Mouse (Mus musculus): ENCODE data around the gene Speg. TPM values are rescaled to one million over a fixed set of nuclear protein-coding genes. Genes with fewer than 3 reads are reported as not detected.

Speg gene
- polyA plus RNA-seq, 1 experiment from 2014 or later = 53.8 TPM

- H3K4me1 ChIP-seq (ENCODE audit: control insufficient read depth, insufficient read depth, low read length) = peaks cover 37% of the 10 kb centered on the region; the same call in 1 of the 2 replicates
- H3K4me2 ChIP-seq (replicated peaks; ENCODE audit: low read depth, low read length) = peak overlapping the region; percentile 24; the same call in 1 of the 2 replicates
Observed at GRCm38 (mm10) chr1:75445141-75445701, 70.1 kb downstream of the Speg start.

GRCm38 (mm10) chr1:75445751-75446611 is 70.9 kb downstream of the Speg start:
- no peaks in the 10 kb centered on the region for H3K9me3 ChIP-seq (ENCODE audit: control insufficient read depth, low read depth, low read length)
- peak overlapping the region; percentile 24; the same call in 1 of the 2 replicates for H3K4me2 ChIP-seq (replicated peaks; ENCODE audit: low read depth, low read length)
- peaks cover 6% of the 10 kb centered on the region; the same call in 1 of the 2 replicates for H3K36me3 ChIP-seq (ENCODE audit: control insufficient read depth, insufficient read depth, low read length)
- peaks cover 44% of the 10 kb centered on the region for H3K4me1 ChIP-seq (ENCODE audit: control insufficient read depth, insufficient read depth, low read length)
- peak overlapping the region; percentile 22; the same call in 1 of the 2 replicates for H3K27ac ChIP-seq (ENCODE audit: low read length)
- H3K4me3 ChIP-seq (ENCODE audit: low read depth, low read length) = peak overlapping the region; percentile 17; the same call in 1 of the 2 replicates
- H3K27me3 ChIP-seq (ENCODE audit: control insufficient read depth, insufficient read depth, low read length) = peaks cover 25% of the 10 kb centered on the region
- WGBS = 3% methylated on average over 22 of the region's 22 CpGs
- no peak overlapping the region; the same call in 1 of the 2 replicates for H3K9ac ChIP-seq (replicated peaks; ENCODE audit: low read depth, low read length)
- peak; percentile 19; the same call in 1 of the 2 replicates for ATAC-seq (ENCODE audit: insufficient number of reproducible peaks, insufficient read depth, low FRiP score, low read depth)

More at GRCm38 (mm10) chr1:75445141-75445701, 70.1 kb downstream of the Speg start:
- Histone ChIP-seq H3K9me3 (ENCODE audit: control insufficient read depth, low read depth, low read length) (no peaks in the 10 kb centered on the region), H3K27ac (ENCODE audit: low read length) (no peak overlapping the region), H3K9ac (replicated peaks; ENCODE audit: low read depth, low read length) (no peak overlapping the region), H3K27me3 (ENCODE audit: control insufficient read depth, insufficient read depth, low read length) (peaks cover 17% of the 10 kb centered on the region), H3K4me3 (ENCODE audit: low read depth, low read length) (no peak overlapping the region), H3K36me3 (ENCODE audit: control insufficient read depth, insufficient read depth, low read length) (peaks cover 8% of the 10 kb centered on the region; the same call in 1 of the 2 replicates)
- ATAC-seq (ENCODE audit: insufficient number of reproducible peaks, insufficient read depth, low FRiP score, low read depth) = no peak
- WGBS = 19% methylated on average over 9 of the region's 9 CpGs

GRCm38 (mm10) chr1:75446656-75447055 is 71.6 kb downstream of the Speg start:
- Histone ChIP-seq H3K9me3 (ENCODE audit: control insufficient read depth, low read depth, low read length) (no peaks in the 10 kb centered on the region), H3K9ac (replicated peaks; ENCODE audit: low read depth, low read length) (no peak overlapping the region), H3K27ac (ENCODE audit: low read length) (peak overlapping the region; percentile 22; the same call in 1 of the 2 replicates), H3K4me1 (ENCODE audit: control insufficient read depth, insufficient read depth, low read length) (peaks cover 47% of the 10 kb centered on the region), H3K36me3 (ENCODE audit: control insufficient read depth, insufficient read depth, low read length) (peaks cover 6% of the 10 kb centered on the region; the same call in 1 of the 2 replicates), H3K4me2 (replicated peaks; ENCODE audit: low read depth, low read length) (peak overlapping the region; percentile 24; the same call in 1 of the 2 replicates), H3K27me3 (ENCODE audit: control insufficient read depth, insufficient read depth, low read length) (peaks cover 31% of the 10 kb centered on the region), H3K4me3 (ENCODE audit: low read depth, low read length) (no peak overlapping the region)
- 3% methylated on average over 20 of the region's 20 CpGs for WGBS
- ATAC-seq (ENCODE audit: insufficient number of reproducible peaks, insufficient read depth, low FRiP score, low read depth) = no peak

DNA sequence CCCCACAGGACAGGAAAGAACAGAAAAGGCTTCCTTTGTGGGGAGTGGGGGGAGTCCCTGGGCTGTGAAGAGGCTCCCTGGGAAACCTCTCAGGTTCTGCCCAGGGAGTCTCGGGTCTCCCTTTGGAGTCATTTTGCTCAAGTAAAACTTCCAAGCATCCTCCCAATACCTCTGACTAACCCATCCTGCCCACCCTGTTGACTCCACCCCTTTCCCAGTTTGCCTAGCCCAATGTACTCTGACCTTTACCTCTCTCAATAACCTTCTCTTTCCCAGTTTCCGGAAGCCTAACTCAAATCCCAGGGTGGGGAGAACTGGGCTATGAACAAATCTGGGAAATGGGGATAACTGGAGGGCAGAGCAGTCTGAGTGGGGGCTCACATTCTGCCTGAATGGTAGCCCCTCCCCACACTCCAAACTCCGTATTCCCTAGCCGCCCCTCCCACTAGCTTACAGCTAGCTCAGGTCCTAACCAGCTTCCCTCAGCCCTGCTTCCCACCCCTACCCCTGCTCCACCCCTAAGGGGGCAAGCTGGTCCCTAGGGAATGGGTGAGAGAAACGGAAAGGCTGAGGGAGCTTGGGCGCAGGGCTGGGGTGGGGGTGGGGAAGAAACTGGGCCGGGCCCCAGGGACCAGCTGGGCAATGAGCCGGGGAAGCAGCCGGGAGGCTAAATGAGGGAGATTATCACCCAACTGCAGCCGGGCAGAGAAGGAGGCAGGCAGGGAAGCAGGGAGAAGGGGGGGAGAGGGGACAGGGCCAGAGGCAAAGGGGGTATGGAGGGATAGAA is 72.4 kb downstream of the Speg start:
- no peak overlapping the region for H3K9ac ChIP-seq (replicated peaks; ENCODE audit: low read depth, low read length)
- WGBS = 6% methylated on average over 10 of the region's 10 CpGs
- ATAC-seq (ENCODE audit: insufficient number of reproducible peaks, insufficient read depth, low FRiP score, low read depth) = 0 out of 2 replicates have a peak, but pooled peaks have one; percentile 2
- H3K4me1 ChIP-seq (ENCODE audit: control insufficient read depth, insufficient read depth, low read length) = peaks cover 47% of the 10 kb centered on the region
- no peak overlapping the region for H3K27ac ChIP-seq (ENCODE audit: low read length)
- H3K4me2 ChIP-seq (replicated peaks; ENCODE audit: low read depth, low read length) = no peak overlapping the region; the same call in 1 of the 2 replicates
- no peak overlapping the region for H3K4me3 ChIP-seq (ENCODE audit: low read depth, low read length)
- no peaks in the 10 kb centered on the region for H3K9me3 ChIP-seq (ENCODE audit: control insufficient read depth, low read depth, low read length)
- H3K36me3 ChIP-seq (ENCODE audit: control insufficient read depth, insufficient read depth, low read length) = peaks cover 2% of the 10 kb centered on the region; the same call in 1 of the 2 replicates
- H3K27me3 ChIP-seq (ENCODE audit: control insufficient read depth, insufficient read depth, low read length) = peaks cover 31% of the 10 kb centered on the region

GRCm38 (mm10) chr1:75448052-75448431 is 72.9 kb downstream of the Speg start:
- Histone ChIP-seq H3K4me2 (replicated peaks; ENCODE audit: low read depth, low read length) (no peak overlapping the region; the same call in 1 of the 2 replicates), H3K9me3 (ENCODE audit: control insufficient read depth, low read depth, low read length) (no peaks in the 10 kb centered on the region), H3K4me1 (ENCODE audit: control insufficient read depth, insufficient read depth, low read length) (peaks cover 47% of the 10 kb centered on the region), H3K36me3 (ENCODE audit: control insufficient read depth, insufficient read depth, low read length) (no peaks in the 10 kb centered on the region), H3K27ac (ENCODE audit: low read length) (no peak overlapping the region), H3K4me3 (ENCODE audit: low read depth, low read length) (no peak overlapping the region), H3K27me3 (ENCODE audit: control insufficient read depth, insufficient read depth, low read length) (peaks cover 31% of the 10 kb centered on the region), H3K9ac (replicated peaks; ENCODE audit: low read depth, low read length) (no peak overlapping the region)
- WGBS = 8% methylated on average over 7 of the region's 7 CpGs
- ATAC-seq (ENCODE audit: insufficient number of reproducible peaks, insufficient read depth, low FRiP score, low read depth) = no peak

DNA sequence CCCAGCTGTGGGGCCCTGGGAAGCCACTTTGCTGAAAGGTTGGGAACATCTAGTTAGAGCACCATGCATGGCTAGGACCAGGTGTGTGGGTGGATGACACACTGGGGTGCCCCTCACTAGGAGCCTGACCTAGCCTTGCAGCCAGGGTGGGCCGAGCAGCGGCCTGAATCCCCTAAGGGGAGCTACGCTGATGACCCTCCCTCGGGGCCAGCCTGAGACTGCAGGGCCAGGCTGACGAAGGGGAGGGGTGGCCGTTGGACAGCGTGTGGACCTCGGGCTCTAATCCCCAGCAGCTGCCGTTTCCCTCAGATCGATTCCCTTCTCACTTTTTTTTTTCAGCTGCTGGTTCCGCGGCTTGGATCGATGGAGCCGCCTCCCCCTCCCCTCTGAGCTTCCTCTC is 73.8 kb downstream of the Speg start:
- 4% methylated on average over 14 of the region's 14 CpGs for WGBS
- H3K4me2 ChIP-seq (replicated peaks; ENCODE audit: low read depth, low read length) = no peak overlapping the region; the same call in 1 of the 2 replicates
- no peak for ATAC-seq (ENCODE audit: insufficient number of reproducible peaks, insufficient read depth, low FRiP score, low read depth)
- H3K9ac ChIP-seq (replicated peaks; ENCODE audit: low read depth, low read length) = no peak overlapping the region
- H3K27me3 ChIP-seq (ENCODE audit: control insufficient read depth, insufficient read depth, low read length) = peaks cover 33% of the 10 kb centered on the region
- no peak overlapping the region for H3K4me3 ChIP-seq (ENCODE audit: low read depth, low read length)
- H3K9me3 ChIP-seq (ENCODE audit: control insufficient read depth, low read depth, low read length) = no peaks in the 10 kb centered on the region
- no peak overlapping the region; the same call in 1 of the 2 replicates for H3K27ac ChIP-seq (ENCODE audit: low read length)
- peaks cover 47% of the 10 kb centered on the region for H3K4me1 ChIP-seq (ENCODE audit: control insufficient read depth, insufficient read depth, low read length)
- H3K36me3 ChIP-seq (ENCODE audit: control insufficient read depth, insufficient read depth, low read length) = no peaks in the 10 kb centered on the region

DNA sequence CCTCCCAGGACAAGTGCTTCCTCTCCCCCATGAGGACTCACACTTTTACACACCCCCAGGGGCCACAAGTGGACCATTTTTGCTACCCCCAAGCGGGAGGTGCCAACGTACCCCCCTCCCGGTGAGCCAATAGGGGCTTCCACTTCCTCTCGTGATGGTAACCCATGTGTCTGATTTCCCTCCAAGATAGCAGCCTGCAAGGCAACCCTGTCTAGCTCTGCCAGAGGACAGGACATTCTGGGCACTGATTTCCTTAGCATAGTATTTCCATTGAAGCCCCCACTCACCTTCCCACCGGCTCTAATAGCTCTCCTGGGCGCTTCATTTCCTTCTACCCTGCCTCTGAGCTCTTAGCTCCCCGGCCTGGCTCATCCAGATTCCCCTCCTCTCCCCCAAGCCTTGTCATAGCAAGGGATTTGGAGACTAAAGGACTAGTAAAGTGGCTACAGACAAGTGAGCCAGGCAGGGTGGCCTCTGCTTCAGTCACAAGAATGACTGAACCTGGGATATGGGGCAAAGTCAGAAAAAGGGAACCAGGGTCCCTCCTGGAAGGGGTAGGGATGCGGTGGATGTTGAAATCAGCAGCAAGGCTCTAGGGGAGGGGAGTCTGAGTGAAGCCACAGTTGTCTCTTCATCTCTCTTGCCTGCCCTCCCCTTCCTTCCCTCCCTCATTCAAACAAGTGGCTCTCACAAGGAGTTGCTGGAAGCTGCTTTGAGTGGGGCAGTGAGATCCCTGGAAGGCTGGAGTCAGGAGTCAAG is 74.5 kb downstream of the Speg start:
- Histone ChIP-seq H3K27me3 (ENCODE audit: control insufficient read depth, insufficient read depth, low read length) (peaks cover 33% of the 10 kb centered on the region), H3K4me3 (ENCODE audit: low read depth, low read length) (no peak overlapping the region), H3K4me1 (ENCODE audit: control insufficient read depth, insufficient read depth, low read length) (peaks cover 47% of the 10 kb centered on the region), H3K9ac (replicated peaks; ENCODE audit: low read depth, low read length) (no peak overlapping the region), H3K36me3 (ENCODE audit: control insufficient read depth, insufficient read depth, low read length) (no peaks in the 10 kb centered on the region), H3K27ac (ENCODE audit: low read length) (no peak overlapping the region), H3K4me2 (replicated peaks; ENCODE audit: low read depth, low read length) (peak overlapping the region; percentile 46; the same call in 1 of the 2 replicates), H3K9me3 (ENCODE audit: control insufficient read depth, low read depth, low read length) (no peaks in the 10 kb centered on the region)
- WGBS = 15% methylated on average over 8 of the region's 8 CpGs
- no peak for ATAC-seq (ENCODE audit: insufficient number of reproducible peaks, insufficient read depth, low FRiP score, low read depth)
